Mouse (Mus musculus) thymus, adult 2 months (tissue): ENCODE results near the gene Ddx39b.

Experiments
- CTCF ChIP-seq: fragments of 200-500 bp; IDR thresholded peaks from 2 replicates; pipeline ENCODE4 v1.5.1; 2012; ENCODE audit warnings: mild to moderate bottlenecking, control low read depth, low read length, moderate library complexity, borderline replicate concordance; ENCODE audit not compliant: control insufficient read depth, poor library complexity, insufficient read depth; ENCODE audit errors: extremely low read depth
- POLR2A ChIP-seq: fragments of 200-500 bp; IDR thresholded peaks from 2 replicates; pipeline ENCODE4 v1.6.1; 2012; ENCODE audit warnings: mild to moderate bottlenecking, low read length, control low read depth, moderate library complexity; ENCODE audit not compliant: control insufficient read depth, poor library complexity, insufficient read depth; ENCODE audit errors: extremely low read depth

- TF ChIP-seq POLR2A (no peak), CTCF (no peak)
Measured at GRCm38 (mm10) chr17:35198029-35198428, 43.5 kb upstream of the Ddx39b start.
